Mouse (Mus musculus): ENCODE results near the gene Npepps. TPM values are rescaled to one million over a fixed set of nuclear protein-coding genes. Genes with fewer than 3 reads are reported as not detected.
"Not testable (repeated sequence)": the region's sequence is repeated elsewhere in the genome, so short reads cannot be mapped to it uniquely, and the experiment has no call there.

The Npepps gene
- polyA plus RNA-seq, 1 experiment from 2014 or later, result 95.3 TPM

- peaks cover 8% of the 10 kb centered on the region; the same call in 1 of the 2 replicates for H3K4me1 ChIP-seq (replicated peaks)
- no peak overlapping the region for H3K27ac ChIP-seq (ENCODE audit: poor library complexity, severe bottlenecking)
- no peaks in the 10 kb centered on the region for H3K27me3 ChIP-seq (replicated peaks)
- 0 out of 2 replicates have a peak, but pooled peaks cover 3% of the 10 kb centered on the region for H3K9me3 ChIP-seq (replicated peaks)
- H3K4me2 ChIP-seq, result no peak overlapping the region
- H3K4me3 ChIP-seq, result no peak overlapping the region
- 22% methylated on average over 5 of the region's 5 CpGs for WGBS
- no peak for ATAC-seq (ENCODE audit: insufficient number of reproducible peaks, low FRiP score)
- H3K9ac ChIP-seq, result no peak overlapping the region
- no peaks in the 10 kb centered on the region for H3K36me3 ChIP-seq
These were observed 81.8 kb downstream of the Npepps start for GRCm38 (mm10) chr11:97198601-97199000.

- Histone ChIP-seq H3K36me3 (no peaks in the 10 kb centered on the region), H3K27ac (ENCODE audit: poor library complexity, severe bottlenecking) (no peak overlapping the region), H3K9me3 (replicated peaks) (0 out of 2 replicates have a peak, but pooled peaks cover 3% of the 10 kb centered on the region), H3K27me3 (replicated peaks) (no peaks in the 10 kb centered on the region), H3K4me1 (replicated peaks) (peaks cover 8% of the 10 kb centered on the region; the same call in 1 of the 2 replicates), H3K4me3 (no peak overlapping the region), H3K4me2 (no peak overlapping the region), H3K9ac (no peak overlapping the region)
- 75% methylated on average over 8 of the region's 8 CpGs for WGBS
- no peak for ATAC-seq (ENCODE audit: insufficient number of reproducible peaks, low FRiP score)
These were observed 83.4 kb downstream of the Npepps start for GRCm38 (mm10) chr11:97197021-97197420.

GRCm38 (mm10) chr11:97196541-97196940 lies 83.9 kb downstream of the Npepps start:
- Histone ChIP-seq H3K9ac (no peak overlapping the region), H3K4me2 (no peak overlapping the region), H3K9me3 (replicated peaks) (0 out of 2 replicates have a peak, but pooled peaks cover 3% of the 10 kb centered on the region), H3K4me3 (no peak overlapping the region), H3K36me3 (no peaks in the 10 kb centered on the region), H3K27me3 (replicated peaks) (no peaks in the 10 kb centered on the region), H3K27ac (ENCODE audit: poor library complexity, severe bottlenecking) (no peak overlapping the region), H3K4me1 (replicated peaks) (peaks cover 8% of the 10 kb centered on the region; the same call in 1 of the 2 replicates)
- WGBS, result 72% methylated on average over 12 of the region's 12 CpGs
- no peak for ATAC-seq (ENCODE audit: insufficient number of reproducible peaks, low FRiP score)

- Histone ChIP-seq H3K9ac (no peak overlapping the region), H3K4me3 (no peak overlapping the region), H3K36me3 (no peaks in the 10 kb centered on the region), H3K4me2 (no peak overlapping the region), H3K4me1 (replicated peaks) (peaks cover 5% of the 10 kb centered on the region), H3K9me3 (replicated peaks) (no peaks in the 10 kb centered on the region), H3K27me3 (replicated peaks) (no peaks in the 10 kb centered on the region), H3K27ac (ENCODE audit: poor library complexity, severe bottlenecking) (no peak overlapping the region)
- no peak for ATAC-seq (ENCODE audit: insufficient number of reproducible peaks, low FRiP score)
These were observed 87.9 kb downstream of the Npepps start for GRCm38 (mm10) chr11:97192621-97192951.

DNA sequence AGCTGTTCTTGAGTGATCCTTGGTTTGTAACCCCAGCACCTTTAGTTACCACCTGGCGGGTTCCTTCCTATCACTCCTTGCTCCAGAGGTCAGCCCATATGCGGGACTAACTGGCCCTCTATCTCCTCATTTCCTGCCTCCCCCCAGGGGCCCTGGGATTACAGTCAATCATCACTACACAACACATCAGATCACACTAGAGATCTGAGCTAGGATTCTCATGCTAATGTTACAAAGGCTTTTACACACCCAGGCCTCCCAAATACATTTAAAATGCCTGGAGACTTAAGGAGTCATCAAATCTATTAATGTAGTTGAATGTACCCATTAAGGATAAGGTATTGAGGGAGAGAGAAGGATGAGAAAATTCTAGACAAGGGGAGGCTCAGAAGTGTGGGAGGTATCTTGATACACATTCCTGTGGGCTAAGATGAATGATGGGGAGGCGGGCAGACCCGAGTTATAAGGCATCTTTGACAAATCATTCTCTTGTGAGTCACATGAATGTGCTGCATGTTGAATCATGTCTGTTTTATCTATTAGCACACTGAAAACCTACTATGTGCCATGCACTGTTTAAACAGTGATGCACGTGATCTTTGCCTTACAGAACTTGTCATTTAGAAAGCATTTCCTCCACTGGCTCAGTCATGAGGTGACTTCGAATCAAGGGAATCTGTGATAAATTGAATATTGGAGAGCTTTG lies 88.4 kb downstream of the Npepps start:
- H3K27ac ChIP-seq (ENCODE audit: poor library complexity, severe bottlenecking), result no peak overlapping the region
- H3K4me1 ChIP-seq (replicated peaks), result peaks cover 5% of the 10 kb centered on the region
- H3K4me3 ChIP-seq, result no peak overlapping the region
- ATAC-seq (ENCODE audit: insufficient number of reproducible peaks, low FRiP score), result no peak
- H3K27me3 ChIP-seq (replicated peaks), result no peaks in the 10 kb centered on the region
- H3K36me3 ChIP-seq, result no peaks in the 10 kb centered on the region
- WGBS, result 64% methylated on average over 6 of the region's 6 CpGs
- no peaks in the 10 kb centered on the region for H3K9me3 ChIP-seq (replicated peaks)
- H3K9ac ChIP-seq, result no peak overlapping the region
- no peak overlapping the region for H3K4me2 ChIP-seq

- Histone ChIP-seq H3K9ac (no peak overlapping the region), H3K4me2 (no peak overlapping the region), H3K27ac (ENCODE audit: poor library complexity, severe bottlenecking) (no peak overlapping the region), H3K4me3 (no peak overlapping the region), H3K4me1 (replicated peaks) (peaks cover 9% of the 10 kb centered on the region), H3K9me3 (replicated peaks) (no peaks in the 10 kb centered on the region), H3K36me3 (peaks cover 3% of the 10 kb centered on the region; the same call in 1 of the 2 replicates), H3K27me3 (replicated peaks) (no peaks in the 10 kb centered on the region)
- no peak for ATAC-seq (ENCODE audit: insufficient number of reproducible peaks, low FRiP score)
- 90% methylated on average over 6 of the region's 6 CpGs for WGBS
These were observed 89.4 kb downstream of the Npepps start for GRCm38 (mm10) chr11:97190992-97191391.

GRCm38 (mm10) chr11:97189645-97190044 lies 90.8 kb downstream of the Npepps start:
- not testable (repeated sequence) for H3K9ac ChIP-seq; H3K9me3 ChIP-seq (replicated peaks); H3K27me3 ChIP-seq (replicated peaks); ATAC-seq (ENCODE audit: insufficient number of reproducible peaks, low FRiP score); H3K4me3 ChIP-seq
- WGBS, result 86% methylated on average over 6 of the region's 6 CpGs
- Histone ChIP-seq H3K4me1 (replicated peaks) (peaks cover 17% of the 10 kb centered on the region), H3K4me2 (peak overlapping the region; percentile 67; the same call in 1 of the 2 replicates), H3K36me3 (peaks cover 11% of the 10 kb centered on the region), H3K27ac (ENCODE audit: poor library complexity, severe bottlenecking) (peak overlapping the region; percentile 91; the same call in 1 of the 2 replicates)

DNA sequence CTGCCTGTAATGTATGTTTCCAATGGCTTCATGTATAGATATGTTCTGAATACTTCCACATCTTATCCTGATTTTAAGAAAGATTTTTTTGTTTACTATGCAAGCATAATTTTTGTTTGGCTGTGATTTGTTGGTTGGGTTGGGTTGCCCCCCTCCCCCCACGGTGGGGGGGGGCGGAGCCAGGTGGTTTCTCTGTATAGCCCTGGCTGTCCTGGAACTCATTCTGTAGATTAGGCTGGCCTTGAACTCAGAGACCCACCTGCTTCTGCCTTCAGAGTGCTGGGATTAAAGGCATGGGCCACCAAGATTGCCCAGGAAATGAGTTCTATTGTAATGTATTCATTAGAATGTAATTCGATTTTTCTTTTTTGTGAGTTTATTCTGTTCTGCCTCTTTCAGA lies 91.2 kb downstream of the Npepps start:
- no peak overlapping the region for H3K9ac ChIP-seq
- H3K27ac ChIP-seq (ENCODE audit: poor library complexity, severe bottlenecking), result peak overlapping the region; percentile 91
- no peaks in the 10 kb centered on the region for H3K9me3 ChIP-seq (replicated peaks)
- no peak for ATAC-seq (ENCODE audit: insufficient number of reproducible peaks, low FRiP score)
- peaks cover 21% of the 10 kb centered on the region for H3K4me1 ChIP-seq (replicated peaks)
- H3K4me2 ChIP-seq, result peak overlapping the region; percentile 67
- WGBS, result 35% methylated on average over 3 of the region's 3 CpGs
- peaks cover 15% of the 10 kb centered on the region for H3K36me3 ChIP-seq
- H3K27me3 ChIP-seq (replicated peaks), result no peaks in the 10 kb centered on the region
- peak overlapping the region; percentile 76; the same call in 1 of the 2 replicates for H3K4me3 ChIP-seq

GRCm38 (mm10) chr11:97188643-97188955 lies 91.8 kb downstream of the Npepps start:
- Histone ChIP-seq H3K4me1 (replicated peaks) (peaks cover 24% of the 10 kb centered on the region), H3K27me3 (replicated peaks) (no peaks in the 10 kb centered on the region), H3K9me3 (replicated peaks) (no peaks in the 10 kb centered on the region), H3K9ac (peak overlapping the region; percentile 67), H3K4me3 (peak overlapping the region; percentile 76), H3K36me3 (peaks cover 20% of the 10 kb centered on the region), H3K27ac (ENCODE audit: poor library complexity, severe bottlenecking) (peak overlapping the region; percentile 91), H3K4me2 (peak overlapping the region; percentile 67)
- under 1% methylated on average over 15 of the region's 15 CpGs for WGBS
- no peak for ATAC-seq (ENCODE audit: insufficient number of reproducible peaks, low FRiP score)

GRCm38 (mm10) chr11:97187764-97188642 lies 92.4 kb downstream of the Npepps start, which contains the start of gene Kpnb1:
Kpnb1 (minus strand) TSS chr11:97187881.
- Histone ChIP-seq H3K36me3 (peaks cover 26% of the 10 kb centered on the region), H3K9me3 (replicated peaks) (no peaks in the 10 kb centered on the region), H3K27ac (ENCODE audit: poor library complexity, severe bottlenecking) (peak within 1 kb of the TSS; percentile 97), H3K4me3 (peak within 1 kb of the TSS; percentile 76), H3K4me1 (replicated peaks) (peaks cover 24% of the 10 kb centered on the region), H3K27me3 (replicated peaks) (no peaks in the 10 kb centered on the region), H3K9ac (peak within 1 kb of the TSS; percentile 93), H3K4me2 (peak within 1 kb of the TSS; percentile 88)
- under 1% methylated on average over 87 of the region's 101 CpGs for WGBS
- ATAC-seq (ENCODE audit: insufficient number of reproducible peaks, low FRiP score), result peak; percentile 96

Data from heart, embryonic 12.5 days (tissue).